Mouse (Mus musculus) forebrain, embryonic 10.5 days (tissue): ENCODE data around the gene Dhx9. TPM values are rescaled to one million over a fixed set of nuclear protein-coding genes. Genes with fewer than 3 reads are reported as not detected.
A peak's percentile ranks its signal among the peaks of the same experiment; 100 is the strongest.
"Not testable (repeated sequence)": the region's sequence is repeated elsewhere in the genome, so short reads cannot be mapped to it uniquely, and the experiment has no call there.

Experiments used
- DNase-seq: peaks from one replicate; pipeline ENCODE4 v3.0.0-alpha.2; 2017; ENCODE audit warnings: low spot score; ENCODE audit errors: extremely low spot score
- H3K27ac ChIP-seq: fragments of 300-500 bp; sonication (generic); 2 replicates; pipeline ENCODE4 v1.5.1; 2016; ENCODE audit warnings: mild to moderate bottlenecking
- H3K27me3 ChIP-seq: fragments of 300-500 bp; sonication (generic); 2 replicates; pipeline ENCODE4 v1.6.1; 2016; ENCODE audit warnings: mild to moderate bottlenecking; ENCODE audit not compliant: poor library complexity, severe bottlenecking
- H3K36me3 ChIP-seq: fragments of 300-500 bp; sonication (generic); replicated peaks from 2 replicates; pipeline ENCODE4 v1.6.1; 2016; ENCODE audit warnings: mild to moderate bottlenecking, moderate library complexity
- H3K4me1 ChIP-seq: fragments of 300-500 bp; sonication (generic); 2 replicates; pipeline ENCODE4 v1.6.1; 2016
- H3K4me3 ChIP-seq: fragments of 300-500 bp; sonication (generic); 2 replicates; pipeline ENCODE4 v1.5.1; 2016; ENCODE audit warnings: mild to moderate bottlenecking, moderate library complexity
- H3K9me3 ChIP-seq: fragments of 300-500 bp; sonication (generic); 2 replicates; pipeline ENCODE4 v1.6.1; 2016; ENCODE audit warnings: mild to moderate bottlenecking, moderate library complexity
- WGBS: fragments of 180-500 bp; shearing (Covaris S2); methylation state at CpG from one replicate; pipeline ENCODE4 v1.1.7; 2016; 5-methylcytosine and 5-hydroxymethylcytosine counted together
- polyA plus RNA-seq: library from polyadenylated mRNA; unstranded; fragments of >200 nt; fragmentation: Nextera tagmentation; extraction: Ambion mirVana; gene quantifications from 2 replicates; pipeline ENCODE4 v1.2.1, GENCODE M21; 2016

Gene Dhx9
- 48.1 and 49.5 TPM in 2 replicates for polyA plus RNA-seq

DNA sequence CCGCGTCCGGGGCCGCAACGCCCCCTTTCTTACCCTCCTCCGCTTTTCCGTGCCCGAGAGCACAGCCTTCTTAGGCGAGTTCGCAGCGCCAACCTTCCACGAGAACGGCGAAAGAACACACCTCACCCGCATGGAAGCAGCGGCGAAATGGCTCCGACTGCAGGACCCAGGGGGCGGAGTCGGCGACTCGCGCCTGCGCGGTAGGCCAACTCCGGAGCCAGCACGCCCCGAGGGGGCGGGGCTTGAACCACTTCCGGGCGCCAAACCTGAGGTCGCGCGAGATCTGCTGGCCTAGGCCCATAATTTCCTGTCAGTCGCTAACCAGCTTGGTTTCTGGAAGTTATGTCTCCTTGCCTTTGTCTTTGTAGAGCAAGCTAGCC lies at the start of gene Dhx9:
Gene Dhx9 (minus strand): TSS at position 161 of the 380 bp plus-strand sequence.
- H3K27ac ChIP-seq, result peak within 1 kb of the TSS; percentile 96
- WGBS, result under 1% methylated on average over 35 of the region's 35 CpGs
- peaks cover 28% of the 10 kb centered on the region for H3K36me3 ChIP-seq
- DNase-seq, result peak; percentile 97
- no peaks in the 10 kb centered on the region for H3K9me3 ChIP-seq
- peak within 1 kb of the TSS; percentile 100 for H3K4me3 ChIP-seq
- H3K4me1 ChIP-seq, result peaks cover 34% of the 10 kb centered on the region
- no peaks in the 10 kb centered on the region for H3K27me3 ChIP-seq

DNA sequence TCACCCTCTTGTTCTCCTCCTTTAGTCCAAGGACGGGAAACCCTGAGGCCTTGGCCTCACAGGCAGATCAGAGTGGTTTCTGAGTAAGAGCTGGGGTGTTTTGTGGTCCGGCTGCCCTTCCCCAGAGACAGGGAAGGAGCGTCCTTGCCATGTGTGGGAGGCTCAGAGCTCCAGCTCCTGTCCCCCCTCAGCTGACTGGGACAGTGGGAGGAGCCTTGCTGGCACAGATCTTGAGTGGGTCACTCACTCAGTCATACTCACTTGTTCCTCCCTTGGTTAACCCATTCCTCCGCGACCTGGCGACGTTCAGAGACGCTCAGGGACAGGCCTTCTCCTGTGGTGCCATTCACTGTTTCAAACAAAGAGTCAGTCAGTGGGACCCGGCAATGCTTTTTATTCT lies 48.2 kb upstream of the Dhx9 start:
- no peaks in the 10 kb centered on the region for H3K36me3 ChIP-seq
- H3K27ac ChIP-seq, result peak overlapping the region; percentile 78
- no peak for DNase-seq
- H3K4me3 ChIP-seq, result no peak overlapping the region
- 27% methylated on average over 9 of the region's 9 CpGs for WGBS
- H3K9me3 ChIP-seq, result no peaks in the 10 kb centered on the region
- H3K4me1 ChIP-seq, result peaks cover 48% of the 10 kb centered on the region
- H3K27me3 ChIP-seq, result no peaks in the 10 kb centered on the region

DNA sequence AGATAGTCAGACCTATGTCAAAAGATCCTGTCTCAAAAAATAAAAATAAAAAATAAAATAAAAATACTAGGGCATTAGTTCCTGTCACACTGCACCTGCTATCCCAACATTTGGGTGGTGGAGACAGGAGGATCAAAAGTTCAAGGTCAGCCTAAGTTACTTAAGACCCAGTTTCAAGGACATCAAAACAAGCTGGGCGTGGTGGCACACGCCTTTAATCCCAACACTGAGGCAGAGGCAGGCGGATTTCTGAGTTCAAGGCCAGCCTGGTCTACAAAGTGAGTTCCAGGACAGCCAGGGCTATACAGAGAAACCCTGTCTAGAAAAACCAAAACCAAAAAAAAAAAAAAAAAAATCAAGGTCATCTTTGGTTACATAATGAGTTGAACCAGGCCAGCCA lies 45.4 kb upstream of the Dhx9 start:
- not testable (repeated sequence) for H3K9me3 ChIP-seq, H3K4me3 ChIP-seq, DNase-seq, H3K36me3 ChIP-seq, H3K27me3 ChIP-seq
- WGBS, result 93% methylated on average over 3 of the region's 3 CpGs
- Histone ChIP-seq H3K27ac (peak overlapping the region; percentile 95), H3K4me1 (peaks cover 30% of the 10 kb centered on the region)

DNA sequence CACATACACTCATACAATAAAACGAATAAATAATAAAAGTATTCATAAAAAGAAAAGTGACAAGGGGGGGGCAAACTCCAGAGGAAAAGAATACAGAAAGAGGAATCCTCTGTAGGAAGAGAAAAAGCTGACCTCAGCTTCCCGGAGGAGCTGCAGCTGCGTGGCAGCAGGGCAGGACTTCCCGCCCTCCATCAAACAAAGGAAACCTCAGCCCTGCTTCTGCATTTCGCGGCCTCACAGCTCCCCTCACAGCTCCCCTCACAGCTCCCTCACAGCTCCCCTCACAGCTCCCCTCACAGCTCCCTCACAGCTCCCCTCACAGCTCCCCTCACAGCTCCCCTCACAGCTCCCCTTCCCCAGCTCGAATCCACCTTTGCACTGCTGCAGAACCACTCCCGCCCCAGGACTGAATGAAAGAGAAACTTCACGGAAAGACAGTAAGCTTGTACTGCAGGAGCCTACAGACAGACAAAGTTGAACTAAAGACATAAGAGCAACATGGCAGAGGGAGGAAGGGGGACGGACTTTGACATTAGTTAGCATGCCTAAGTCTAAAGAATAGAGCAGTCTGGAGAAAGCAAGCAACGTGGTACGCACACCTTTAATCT lies 44.9 kb upstream of the Dhx9 start:
- no peaks in the 10 kb centered on the region for H3K27me3 ChIP-seq
- no peaks in the 10 kb centered on the region for H3K9me3 ChIP-seq
- 13% methylated on average over 12 of the region's 12 CpGs for WGBS
- H3K36me3 ChIP-seq, result no peaks in the 10 kb centered on the region
- peak overlapping the region; percentile 34 for H3K4me3 ChIP-seq
- H3K27ac ChIP-seq, result peak overlapping the region; percentile 95
- DNase-seq, result peak; percentile 71
- H3K4me1 ChIP-seq, result peaks cover 30% of the 10 kb centered on the region

DNA sequence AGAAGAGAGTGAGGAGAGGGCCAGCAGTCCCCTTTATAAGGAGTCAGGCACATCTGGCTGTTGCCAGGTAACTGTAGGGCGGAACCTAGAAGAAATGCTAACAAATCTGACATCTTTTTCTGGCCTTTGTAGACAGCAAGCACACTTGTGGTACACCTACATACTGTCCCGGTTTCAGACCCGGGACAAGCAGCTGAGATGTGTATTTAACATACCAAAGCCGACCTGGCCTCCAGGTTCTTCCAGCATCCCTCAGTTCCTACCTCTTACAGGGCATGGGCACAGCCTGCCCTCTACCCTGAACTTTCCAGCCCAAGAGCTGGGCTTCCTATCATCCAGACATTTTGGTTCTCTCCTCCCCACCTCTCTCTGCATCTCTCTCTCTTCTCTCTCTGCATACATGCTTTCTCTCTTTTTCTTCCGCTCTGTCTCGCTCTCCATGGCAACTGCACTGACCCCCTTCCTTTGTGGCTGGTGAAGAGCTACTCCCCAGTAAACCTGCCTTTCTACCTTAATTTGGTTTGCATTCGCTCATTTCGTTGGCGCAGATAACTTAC lies 44.3 kb upstream of the Dhx9 start:
- 20% methylated on average over 9 of the region's 9 CpGs for WGBS
- Histone ChIP-seq H3K9me3 (no peaks in the 10 kb centered on the region), H3K4me1 (peaks cover 30% of the 10 kb centered on the region), H3K27ac (peak overlapping the region; percentile 95), H3K4me3 (peak overlapping the region; percentile 34), H3K27me3 (no peaks in the 10 kb centered on the region), H3K36me3 (no peaks in the 10 kb centered on the region)
- peak; percentile 74 for DNase-seq

DNA sequence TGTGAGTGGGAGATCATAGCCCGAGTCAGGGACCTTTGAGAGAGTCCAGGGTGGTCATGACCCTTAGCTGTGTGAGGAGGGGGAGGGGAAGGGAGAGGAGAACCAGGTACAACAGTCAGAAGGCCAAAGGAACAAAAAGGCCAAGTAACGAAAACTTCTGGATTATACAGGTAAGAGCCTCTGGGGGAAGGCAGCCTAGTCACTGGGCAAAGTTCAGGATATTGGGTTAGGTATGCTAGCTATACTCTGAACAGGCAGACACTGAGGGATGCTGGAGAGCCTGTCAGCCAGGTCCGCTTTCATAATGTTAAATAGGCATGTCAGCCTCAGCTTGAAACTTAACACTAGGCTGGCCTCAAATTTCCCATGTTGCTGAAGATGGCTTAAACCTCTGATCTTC lies 34.7 kb upstream of the Dhx9 start:
- WGBS, result 61% methylated on average over 3 of the region's 3 CpGs
- no peak overlapping the region for H3K27ac ChIP-seq
- no peak for DNase-seq
- H3K9me3 ChIP-seq, result no peaks in the 10 kb centered on the region
- H3K4me1 ChIP-seq, result peaks cover 5% of the 10 kb centered on the region; the same call in 1 of the 2 replicates
- 0 out of 2 replicates have a peak, but pooled peaks cover 4% of the 10 kb centered on the region for H3K36me3 ChIP-seq
- no peaks in the 10 kb centered on the region for H3K27me3 ChIP-seq
- H3K4me3 ChIP-seq, result no peak overlapping the region

DNA sequence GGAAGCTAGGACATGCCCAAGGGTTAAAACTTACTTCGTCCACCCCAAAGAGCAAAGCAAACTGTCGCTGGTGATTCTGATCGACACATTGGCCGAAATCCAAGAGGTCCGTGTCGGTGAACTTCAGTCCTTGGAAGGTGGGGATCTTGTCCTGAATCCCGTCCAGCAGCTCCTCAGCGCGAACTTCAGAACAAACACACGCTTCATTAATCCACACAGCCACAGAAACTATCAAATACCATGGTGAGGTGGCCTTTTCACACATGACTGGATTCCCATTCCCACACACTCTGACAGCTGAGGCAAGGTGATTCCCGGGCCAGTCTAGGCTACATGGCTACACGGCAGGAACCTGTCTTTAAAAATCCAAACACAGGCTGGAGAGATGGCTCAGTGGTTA lies 27.9 kb upstream of the Dhx9 start:
- no peak for DNase-seq
- Histone ChIP-seq H3K27me3 (no peaks in the 10 kb centered on the region), H3K4me3 (no peak overlapping the region), H3K27ac (no peak overlapping the region), H3K4me1 (no peaks in the 10 kb centered on the region), H3K9me3 (no peaks in the 10 kb centered on the region), H3K36me3 (no peaks in the 10 kb centered on the region)
- 90% methylated on average over 12 of the region's 12 CpGs for WGBS

DNA sequence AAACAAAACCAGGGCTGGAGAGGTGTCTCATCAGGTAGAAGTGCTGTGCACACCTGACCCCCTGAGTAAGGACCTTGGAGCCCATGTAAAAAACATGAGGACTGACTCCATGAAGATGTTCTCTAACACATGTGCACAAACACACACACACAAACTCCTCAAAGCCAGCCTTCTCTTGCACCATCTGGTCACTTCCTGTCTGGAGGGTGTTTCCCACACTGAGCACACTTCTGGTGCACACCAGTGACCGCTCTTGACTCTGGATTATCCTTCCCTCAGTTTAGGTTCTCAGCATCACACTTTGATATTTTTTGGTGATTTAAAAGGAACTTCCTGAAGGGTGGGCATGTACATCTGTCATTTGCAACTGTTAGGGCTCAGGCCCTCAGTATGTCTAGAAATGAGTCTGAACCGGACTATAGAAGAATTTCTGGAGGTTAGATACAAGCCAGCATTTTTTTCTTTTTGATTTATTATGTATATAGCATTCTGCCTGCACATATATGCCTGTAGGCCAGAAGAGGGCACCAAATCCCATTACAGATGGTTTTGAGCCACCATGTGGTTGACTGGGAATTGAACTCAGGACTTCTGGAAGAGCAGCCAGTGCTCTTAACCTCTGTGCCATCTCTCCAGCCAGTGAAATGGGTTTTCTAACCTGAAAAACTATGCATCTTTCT lies 23.0 kb upstream of the Dhx9 start:
- Histone ChIP-seq H3K4me1 (no peaks in the 10 kb centered on the region), H3K27me3 (no peaks in the 10 kb centered on the region), H3K9me3 (no peaks in the 10 kb centered on the region), H3K27ac (no peak overlapping the region), H3K36me3 (no peaks in the 10 kb centered on the region), H3K4me3 (no peak overlapping the region)
- 70% methylated on average over 2 of the region's 2 CpGs for WGBS
- no peak for DNase-seq

DNA sequence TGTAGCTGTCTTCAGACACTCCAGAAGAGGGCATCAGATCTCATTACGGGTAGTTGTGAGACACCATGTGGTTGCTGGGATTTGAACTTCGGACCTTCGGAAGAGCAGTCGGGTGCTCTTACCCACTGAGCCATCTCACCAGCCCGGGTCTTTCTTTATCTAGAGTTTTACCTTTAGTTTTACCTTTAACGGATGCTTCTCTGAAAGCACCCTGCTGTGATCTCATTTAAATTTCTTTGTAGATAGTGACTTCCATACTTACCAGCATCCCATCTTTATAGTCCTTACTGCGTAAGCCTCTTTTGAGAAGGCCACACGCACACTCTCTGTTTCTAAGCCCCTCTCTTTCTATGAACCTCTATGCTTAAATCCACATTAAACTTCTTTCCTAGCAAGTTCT lies 22.1 kb upstream of the Dhx9 start:
- not testable (repeated sequence) for H3K9me3 ChIP-seq, H3K27me3 ChIP-seq, H3K27ac ChIP-seq, H3K4me3 ChIP-seq, DNase-seq, H3K36me3 ChIP-seq, H3K4me1 ChIP-seq
- 66% methylated on average over 8 of the region's 8 CpGs for WGBS

DNA sequence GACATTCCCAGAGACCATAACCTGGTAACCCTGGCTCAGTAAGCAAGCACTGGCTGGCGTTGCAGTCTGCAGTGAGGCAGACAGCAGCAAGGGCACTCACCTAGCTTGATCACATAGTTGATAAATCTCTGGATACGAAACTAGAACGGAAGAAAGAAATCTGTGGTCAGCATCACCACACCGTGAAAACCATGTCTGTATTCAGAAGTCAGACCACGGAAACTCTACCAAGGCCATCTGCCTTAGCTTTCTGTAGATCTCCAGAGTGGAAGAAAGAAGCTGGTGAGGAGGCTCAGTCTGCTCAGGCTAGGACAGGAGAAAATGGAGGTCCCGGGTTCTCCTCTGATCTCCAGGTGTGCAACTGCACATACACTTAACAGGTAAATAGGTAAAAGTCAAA lies 21.6 kb upstream of the Dhx9 start:
- H3K9me3 ChIP-seq, result no peaks in the 10 kb centered on the region
- H3K27me3 ChIP-seq, result no peaks in the 10 kb centered on the region
- no peak overlapping the region for H3K4me3 ChIP-seq
- no peak for DNase-seq
- WGBS, result 91% methylated on average over 6 of the region's 6 CpGs
- H3K36me3 ChIP-seq, result no peaks in the 10 kb centered on the region
- H3K27ac ChIP-seq, result no peak overlapping the region
- no peaks in the 10 kb centered on the region for H3K4me1 ChIP-seq

DNA sequence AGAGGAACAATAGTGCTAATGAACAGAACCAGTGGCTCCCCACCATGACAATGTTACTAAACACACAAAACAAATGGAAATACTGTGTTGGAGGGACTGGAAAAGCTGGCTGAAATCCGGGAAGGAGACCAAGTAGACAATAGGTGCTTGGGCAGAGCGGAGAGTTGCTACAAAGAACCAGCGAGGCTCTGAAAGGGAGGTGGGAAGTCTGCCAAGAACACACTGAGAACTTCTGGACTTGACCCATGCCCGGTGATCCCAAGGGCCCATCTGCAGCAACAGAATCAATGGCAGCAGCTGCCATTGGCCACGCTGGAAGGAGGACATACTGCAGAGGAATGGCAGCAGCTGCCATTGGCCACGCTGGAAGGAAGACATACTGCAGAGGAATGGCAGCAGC lies 18.8 kb upstream of the Dhx9 start:
- Histone ChIP-seq H3K36me3 (no peaks in the 10 kb centered on the region), H3K27me3 (no peaks in the 10 kb centered on the region), H3K27ac (no peak overlapping the region), H3K9me3 (no peaks in the 10 kb centered on the region), H3K4me1 (0 out of 2 replicates have a peak, but pooled peaks cover 3% of the 10 kb centered on the region), H3K4me3 (no peak overlapping the region)
- DNase-seq, result no peak
- 87% methylated on average over 6 of the region's 6 CpGs for WGBS

DNA sequence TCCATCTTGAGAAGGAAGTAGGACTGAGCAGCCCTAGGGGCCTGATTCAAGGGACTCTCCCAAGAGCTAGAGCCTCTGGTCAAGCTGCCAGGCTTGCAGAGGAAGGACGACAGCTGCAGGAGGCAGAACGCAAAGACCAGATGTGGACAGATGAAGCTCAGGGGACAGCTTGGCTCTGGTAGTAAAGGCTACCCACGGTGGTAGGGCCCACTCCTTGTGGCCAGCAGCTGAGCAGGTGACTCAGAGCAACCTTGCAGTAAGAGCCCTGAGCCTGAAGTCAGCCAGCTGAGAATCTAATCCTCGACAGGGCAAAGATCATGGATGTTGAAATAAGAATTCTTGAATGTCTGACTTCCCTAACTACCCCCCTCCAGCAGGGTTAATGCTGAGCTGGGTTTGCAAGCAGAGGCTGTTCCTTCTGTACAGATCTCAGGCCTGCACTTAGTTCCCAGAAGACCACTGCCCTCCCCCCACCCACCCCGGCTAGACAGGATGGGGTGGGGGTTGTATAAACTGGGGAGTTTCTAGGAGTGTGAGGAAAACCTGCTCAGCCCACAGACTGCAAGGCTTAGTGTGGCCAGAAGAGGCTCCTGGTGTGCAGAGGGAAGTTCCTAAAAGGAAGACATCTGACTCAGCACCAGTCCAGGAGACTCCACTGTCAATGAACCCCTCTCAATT lies 14.3 kb upstream of the Dhx9 start:
- Histone ChIP-seq H3K36me3 (no peaks in the 10 kb centered on the region), H3K4me1 (0 out of 2 replicates have a peak, but pooled peaks cover 3% of the 10 kb centered on the region), H3K27me3 (no peaks in the 10 kb centered on the region), H3K27ac (no peak overlapping the region), H3K9me3 (no peaks in the 10 kb centered on the region), H3K4me3 (no peak overlapping the region)
- no peak for DNase-seq
- WGBS, result 60% methylated on average over 5 of the region's 5 CpGs

DNA sequence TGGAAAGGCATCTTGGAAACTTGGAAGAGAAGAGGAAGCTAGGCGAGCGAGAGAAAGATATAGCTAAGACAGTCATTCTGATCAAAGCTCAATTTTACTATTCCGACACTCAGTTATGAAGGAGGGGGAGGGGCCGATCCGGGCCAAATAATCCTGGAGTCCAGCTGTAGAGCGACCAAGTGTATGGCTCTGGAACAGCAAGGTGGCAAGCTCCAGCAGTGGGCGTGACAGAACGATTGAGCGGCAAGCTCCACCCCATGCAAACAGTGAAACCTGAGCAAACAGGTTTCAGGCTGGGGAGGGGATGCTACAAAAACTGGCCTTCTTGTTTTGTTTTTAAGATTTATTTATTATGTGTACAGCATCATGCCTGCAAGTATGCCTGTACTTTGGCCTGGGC lies 12.6 kb upstream of the Dhx9 start:
- 91% methylated on average over 9 of the region's 9 CpGs for WGBS
- no peak for DNase-seq
- H3K4me3 ChIP-seq, result no peak overlapping the region
- no peaks in the 10 kb centered on the region for H3K27me3 ChIP-seq
- no peak overlapping the region for H3K27ac ChIP-seq
- peaks cover 6% of the 10 kb centered on the region for H3K4me1 ChIP-seq
- H3K9me3 ChIP-seq, result no peaks in the 10 kb centered on the region
- H3K36me3 ChIP-seq, result no peaks in the 10 kb centered on the region
